Mouse (Mus musculus): Measurements from ENCODE around the gene Tlcd2. TPM values are rescaled to one million over a fixed set of nuclear protein-coding genes. Genes with fewer than 3 reads are reported as not detected.

Gene Tlcd2
- polyA plus RNA-seq, 1 experiment from 2014 or later: 24.2 TPM

- H3K9me3 ChIP-seq (ENCODE audit: low read depth, low read length): no peaks in the 10 kb centered on the region
- H3K9ac ChIP-seq: peak within 1 kb of the TSS; percentile 43
- H3K4me2 ChIP-seq: peak within 1 kb of the TSS; percentile 59
- DNase-seq (peak; percentile 59), ATAC-seq (ENCODE audit: insufficient read depth) (peak; percentile 60)
- H3K27me3 ChIP-seq (ENCODE audit: insufficient read depth, low read length): no peaks in the 10 kb centered on the region
- WGBS: 26% methylated on average over 10 of the region's 10 CpGs
- no peaks in the 10 kb centered on the region for H3K36me3 ChIP-seq (ENCODE audit: insufficient read depth)
- no peak for TF ChIP-seq CTCF (IDR thresholded peaks at IDR 0.05; ENCODE audit: low read depth)
- H3K27ac ChIP-seq (ENCODE audit: low read depth): no peak within 1 kb of the TSS
- H3K4me3 ChIP-seq (ENCODE audit: low read depth, low read length): peak within 1 kb of the TSS; percentile 34
- H3K4me1 ChIP-seq (ENCODE audit: insufficient read depth): no peaks in the 10 kb centered on the region; the same call in 1 of the 2 replicates
Measured at GRCm38 (mm10) chr11:75422013-75422792, 39.3 kb upstream of the Tlcd2 start, which contains the start of gene Serpinf1. Gene Serpinf1 (minus strand): TSS chr11:75422701.

GRCm38 (mm10) chr11:75423091-75423490 lies 38.4 kb upstream of the Tlcd2 start:
- no peaks in the 10 kb centered on the region for H3K36me3 ChIP-seq (ENCODE audit: insufficient read depth)
- H3K9me3 ChIP-seq (ENCODE audit: low read depth, low read length): no peaks in the 10 kb centered on the region
- no peak for TF ChIP-seq CTCF (IDR thresholded peaks at IDR 0.05; ENCODE audit: low read depth)
- H3K27me3 ChIP-seq (ENCODE audit: insufficient read depth, low read length): no peaks in the 10 kb centered on the region
- ATAC-seq (ENCODE audit: insufficient read depth): no peak
- H3K4me1 ChIP-seq (ENCODE audit: insufficient read depth): no peaks in the 10 kb centered on the region; the same call in 1 of the 2 replicates
- H3K4me3 ChIP-seq (ENCODE audit: low read depth, low read length): no peak overlapping the region
- WGBS: 89% methylated on average over 3 of the region's 3 CpGs
- DNase-seq: no peak
- H3K27ac ChIP-seq (ENCODE audit: low read depth): no peak overlapping the region
- no peak overlapping the region for H3K4me2 ChIP-seq
- H3K9ac ChIP-seq: no peak overlapping the region

GRCm38 (mm10) chr11:75424033-75424432 lies 37.5 kb upstream of the Tlcd2 start:
- no peak overlapping the region for H3K9ac ChIP-seq
- no peak overlapping the region for H3K27ac ChIP-seq (ENCODE audit: low read depth)
- no peaks in the 10 kb centered on the region for H3K9me3 ChIP-seq (ENCODE audit: low read depth, low read length)
- H3K36me3 ChIP-seq (ENCODE audit: insufficient read depth): no peaks in the 10 kb centered on the region
- TF ChIP-seq CTCF (IDR thresholded peaks at IDR 0.05; ENCODE audit: low read depth): no peak
- no peaks in the 10 kb centered on the region for H3K27me3 ChIP-seq (ENCODE audit: insufficient read depth, low read length)
- ATAC-seq (ENCODE audit: insufficient read depth) (no peak), DNase-seq (no peak)
- 85% methylated on average over 9 of the region's 9 CpGs for WGBS
- no peak overlapping the region for H3K4me3 ChIP-seq (ENCODE audit: low read depth, low read length)
- H3K4me2 ChIP-seq: no peak overlapping the region
- H3K4me1 ChIP-seq (ENCODE audit: insufficient read depth): no peaks in the 10 kb centered on the region; the same call in 1 of the 2 replicates

- Histone ChIP-seq H3K27me3 (ENCODE audit: insufficient read depth, low read length) (no peaks in the 10 kb centered on the region), H3K27ac (ENCODE audit: low read depth) (no peak overlapping the region), H3K4me3 (ENCODE audit: low read depth, low read length) (no peak overlapping the region), H3K36me3 (ENCODE audit: insufficient read depth) (no peaks in the 10 kb centered on the region), H3K4me1 (ENCODE audit: insufficient read depth) (no peaks in the 10 kb centered on the region; the same call in 1 of the 2 replicates), H3K9me3 (ENCODE audit: low read depth, low read length) (no peaks in the 10 kb centered on the region), H3K9ac (no peak overlapping the region), H3K4me2 (no peak overlapping the region)
- TF ChIP-seq CTCF (IDR thresholded peaks at IDR 0.05; ENCODE audit: low read depth): no peak
- no peak for DNase-seq
- 86% methylated on average over 3 of the region's 3 CpGs for WGBS
- ATAC-seq (ENCODE audit: insufficient read depth): no peak
Measured at GRCm38 (mm10) chr11:75424459-75424858, 37.1 kb upstream of the Tlcd2 start.

- ATAC-seq (ENCODE audit: insufficient read depth) (no peak), DNase-seq (no peak)
- WGBS: 73% methylated on average over 9 of the region's 9 CpGs
- Histone ChIP-seq H3K9me3 (ENCODE audit: low read depth, low read length) (peaks cover 3% of the 10 kb centered on the region; the same call in 1 of the 2 replicates), H3K4me3 (ENCODE audit: low read depth, low read length) (no peak overlapping the region), H3K36me3 (ENCODE audit: insufficient read depth) (no peaks in the 10 kb centered on the region), H3K27me3 (ENCODE audit: insufficient read depth, low read length) (no peaks in the 10 kb centered on the region), H3K4me1 (ENCODE audit: insufficient read depth) (no peaks in the 10 kb centered on the region), H3K9ac (no peak overlapping the region), H3K27ac (ENCODE audit: low read depth) (no peak overlapping the region), H3K4me2 (no peak overlapping the region)
- TF ChIP-seq CTCF (IDR thresholded peaks at IDR 0.05; ENCODE audit: low read depth): no peak
Measured at GRCm38 (mm10) chr11:75429019-75429705, 32.4 kb upstream of the Tlcd2 start.

- Histone ChIP-seq H3K9me3 (ENCODE audit: low read depth, low read length) (peaks cover 5% of the 10 kb centered on the region; the same call in 1 of the 2 replicates), H3K27ac (ENCODE audit: low read depth) (no peak overlapping the region), H3K9ac (no peak overlapping the region), H3K36me3 (ENCODE audit: insufficient read depth) (no peaks in the 10 kb centered on the region), H3K4me2 (no peak overlapping the region), H3K27me3 (ENCODE audit: insufficient read depth, low read length) (no peaks in the 10 kb centered on the region), H3K4me3 (ENCODE audit: low read depth, low read length) (no peak overlapping the region), H3K4me1 (ENCODE audit: insufficient read depth) (no peaks in the 10 kb centered on the region)
- ATAC-seq (ENCODE audit: insufficient read depth) (no peak), DNase-seq (no peak)
- no peak for TF ChIP-seq CTCF (IDR thresholded peaks at IDR 0.05; ENCODE audit: low read depth)
- 85% methylated on average over 11 of the region's 11 CpGs for WGBS
Measured at GRCm38 (mm10) chr11:75431307-75431706, 30.2 kb upstream of the Tlcd2 start.

GRCm38 (mm10) chr11:75434138-75434537 lies 27.4 kb upstream of the Tlcd2 start:
- DNase-seq (no peak), ATAC-seq (ENCODE audit: insufficient read depth) (no peak)
- Histone ChIP-seq H3K9me3 (ENCODE audit: low read depth, low read length) (peaks cover 5% of the 10 kb centered on the region; the same call in 1 of the 2 replicates), H3K4me3 (ENCODE audit: low read depth, low read length) (no peak overlapping the region), H3K4me1 (ENCODE audit: insufficient read depth) (no peaks in the 10 kb centered on the region), H3K9ac (no peak overlapping the region), H3K27me3 (ENCODE audit: insufficient read depth, low read length) (no peaks in the 10 kb centered on the region), H3K4me2 (no peak overlapping the region), H3K27ac (ENCODE audit: low read depth) (no peak overlapping the region), H3K36me3 (ENCODE audit: insufficient read depth) (no peaks in the 10 kb centered on the region)
- peak; percentile 34 for TF ChIP-seq CTCF (IDR thresholded peaks at IDR 0.05; ENCODE audit: low read depth)
- WGBS: 85% methylated on average over 5 of the region's 5 CpGs

All from lung, embryonic 14.5 days (tissue).